In the genomic region with DNA sequence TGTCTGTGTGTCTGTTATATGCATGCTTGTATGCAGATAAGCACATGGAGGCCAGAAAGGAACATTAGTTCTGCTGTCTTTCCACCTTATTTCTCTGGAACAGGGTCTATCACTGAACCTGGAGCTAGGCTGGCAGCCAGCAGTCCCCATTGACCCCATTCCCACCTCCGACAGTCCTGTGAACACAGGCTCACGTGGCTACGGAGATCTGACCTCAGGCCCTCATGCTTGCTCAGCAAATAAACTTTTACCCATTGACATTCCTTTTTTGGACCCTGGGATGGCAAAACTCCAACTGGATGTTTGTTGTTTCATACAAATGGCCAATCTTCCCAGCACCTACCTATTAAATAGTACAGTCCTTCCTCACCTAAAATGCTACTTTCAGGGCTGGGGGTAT, we compare ENCODE assay signal across 16 mouse cellular contexts. TPM values are rescaled to one million over a fixed set of nuclear protein-coding genes. Genes with fewer than 3 reads are reported as not detected.
A peak's percentile ranks its signal among the peaks of the same experiment; 100 is the strongest.
DNase-seq lines count a peak whose midpoint lies in the region; ATAC-seq lines count a peak whose summit lies in the region.
"Had no signal": no experiment of that assay in that cellular context is flagged by ENCODE, and none has a peak within 500 bp of the region (broad histone marks: within the 10 kb centered on the region; RNA-seq: fewer than 3 reads in every experiment).

No protein-coding gene starts in this region.

- H3K4me1 ChIP-seq in kidney, embryonic 14.5 days (ENCODE audit: control insufficient read depth, insufficient read depth, low read length), result peaks cover 7% of the 10 kb centered on the region; the same call in 1 of the 2 replicates
- peaks cover 6% of the 10 kb centered on the region for H3K4me1 ChIP-seq in kidney, embryonic 16.5 days (ENCODE audit: insufficient read depth, low read length)
- H3K4me1 ChIP-seq in liver, embryonic 15.5 days (replicated peaks), result peaks cover 52% of the 10 kb centered on the region

- no peak overlapping the region for H3K4me2 ChIP-seq in kidney, embryonic 14.5 days (replicated peaks; ENCODE audit: low read depth, low read length)
- no peak overlapping the region for H3K4me2 ChIP-seq in kidney, embryonic 16.5 days (replicated peaks; ENCODE audit: low read depth, low read length)
- H3K4me2 ChIP-seq in liver, embryonic 15.5 days, result peak overlapping the region; percentile 79; the same call in 1 of the 2 replicates
- H3K4me2 ChIP-seq: limb, embryonic 15.5 days had no signal

- no peak overlapping the region for H3K9ac ChIP-seq in kidney, embryonic 14.5 days (ENCODE audit: low read depth, low read length)
- H3K9ac ChIP-seq in kidney, embryonic 16.5 days (replicated peaks; ENCODE audit: low read length), result no peak overlapping the region
- H3K9ac ChIP-seq in liver, embryonic 15.5 days, result no peak overlapping the region
- H3K9ac ChIP-seq: limb, embryonic 15.5 days; midbrain, embryonic 15.5 days had no signal

- H3K36me3 ChIP-seq in kidney, embryonic 14.5 days (ENCODE audit: control insufficient read depth, insufficient read depth, low read length), result peaks cover 11% of the 10 kb centered on the region
- H3K36me3 ChIP-seq in kidney, embryonic 16.5 days (ENCODE audit: insufficient read depth, low read length), result peaks cover 8% of the 10 kb centered on the region
- peaks cover 12% of the 10 kb centered on the region for H3K36me3 ChIP-seq in liver, embryonic 15.5 days (replicated peaks)

- ATAC-seq in kidney, embryonic 14.5 days (ENCODE audit: low FRiP score, low TSS enrichment), result no peak
- ATAC-seq in kidney, embryonic 16.5 days (ENCODE audit: low FRiP score, low TSS enrichment), result no peak
- ATAC-seq in liver, embryonic 15.5 days (ENCODE audit: insufficient read depth), result no peak
- ATAC-seq: forebrain, embryonic 14.5 days; inflammation-experienced regulatory T-cells, adult 6 months; midbrain, embryonic 15.5 days had no signal

- no peak overlapping the region for H3K27ac ChIP-seq in kidney, embryonic 14.5 days (ENCODE audit: low read depth, low read length)
- peak overlapping the region; percentile 26 for H3K27ac ChIP-seq in kidney, embryonic 16.5 days (ENCODE audit: low read length)
- peak overlapping the region; percentile 58 for H3K27ac ChIP-seq in liver, embryonic 15.5 days (replicated peaks)
- H3K27ac ChIP-seq: limb, embryonic 15.5 days had no signal

- H3K4me3 ChIP-seq in kidney, embryonic 14.5 days (ENCODE audit: low read length), result no peak overlapping the region
- H3K4me3 ChIP-seq in kidney, embryonic 16.5 days (ENCODE audit: low read length), result no peak overlapping the region
- no peak overlapping the region; the same call in 1 of the 2 replicates for H3K4me3 ChIP-seq in liver, embryonic 15.5 days (replicated peaks)
- H3K4me3 ChIP-seq: limb, embryonic 15.5 days had no signal

- WGBS in kidney, embryonic 14.5 days, result 70% methylated on average over 3 of the region's 3 CpGs
- WGBS in kidney, embryonic 16.5 days, result 75% methylated on average over 3 of the region's 3 CpGs
- 69% methylated on average over 3 of the region's 3 CpGs for WGBS in liver, embryonic 15.5 days (ENCODE audit: insufficient replicate concordance)

- peak; percentile 66 for DNase-seq in kidney, adult 18-20 months
- DNase-seq in kidney, adult 8-10 months, result peak; percentile 81
- no peak for DNase-seq in testis, postnatal 14 days (ENCODE audit: low spot score)
- no peak for DNase-seq in heart, postnatal 4 days
- DNase-seq: cerebellum, adult 18-20 months; gastrocnemius, postnatal 25 days; retina, postnatal 1 day; right cerebral cortex, postnatal 4 days had no signal

- no peaks in the 10 kb centered on the region for H3K27me3 ChIP-seq in kidney, embryonic 14.5 days (ENCODE audit: control insufficient read depth, insufficient read depth, low read length)
- H3K27me3 ChIP-seq in kidney, embryonic 16.5 days (ENCODE audit: insufficient read depth, low read length), result no peaks in the 10 kb centered on the region
- H3K27me3 ChIP-seq in liver, embryonic 15.5 days, result no peaks in the 10 kb centered on the region
- H3K27me3 ChIP-seq: limb, embryonic 15.5 days; megakaryocyte, embryonic 14.5 days; midbrain, embryonic 15.5 days had no signal

- no peaks in the 10 kb centered on the region for H3K9me3 ChIP-seq in kidney, embryonic 14.5 days (ENCODE audit: control insufficient read depth, low read length)
- no peaks in the 10 kb centered on the region for H3K9me3 ChIP-seq in kidney, embryonic 16.5 days (ENCODE audit: low read length)
- H3K9me3 ChIP-seq in liver, embryonic 15.5 days (replicated peaks), result no peaks in the 10 kb centered on the region
- H3K9me3 ChIP-seq: limb, embryonic 15.5 days; megakaryocyte, embryonic 14.5 days; midbrain, embryonic 15.5 days had no signal

RNA-seq across cellular contexts. Expression of gene Mrnip, which starts 2.1 kb away (rescaled TPM):
- 21.8 and 22.0 TPM in 2 replicates for polyA plus RNA-seq in kidney, embryonic 14.5 days (2014; fragmentation: Nextera tagmentation; extraction: Ambion mirVana)
- polyA plus RNA-seq in kidney, embryonic 16.5 days (2015; fragmentation: Nextera tagmentation; extraction: Ambion mirVana), result 21.7 and 23.2 TPM in 2 replicates
- 7.6 and 8.4 TPM in 2 replicates for polyA plus RNA-seq in liver, embryonic 15.5 days (2015; fragmentation: Nextera tagmentation; extraction: Ambion mirVana)
- total RNA-seq in heart, postnatal 4 days (2021), result 1 to 10 TPM; 7.7 to 8.0 TPM

RNA-seq across cellular contexts. Expression of gene Sqstm1, which starts 34.3 kb away (rescaled TPM):
- polyA plus RNA-seq in kidney, embryonic 14.5 days (2014; fragmentation: Nextera tagmentation; extraction: Ambion mirVana), result 128 and 197 TPM in 2 replicates
- polyA plus RNA-seq in kidney, embryonic 16.5 days (2015; fragmentation: Nextera tagmentation; extraction: Ambion mirVana), result 298 and 338 TPM in 2 replicates
- polyA plus RNA-seq in liver, embryonic 15.5 days (2015; fragmentation: Nextera tagmentation; extraction: Ambion mirVana), result 161 and 189 TPM in 2 replicates
- 100 to 1,000 TPM; 178 to 180 TPM for total RNA-seq in heart, postnatal 4 days (2021)

RNA-seq across cellular contexts. Expression of gene Mgat4b, which starts 34.3 kb away (rescaled TPM):
- 37.0 and 39.2 TPM in 2 replicates for polyA plus RNA-seq in kidney, embryonic 14.5 days (2014; fragmentation: Nextera tagmentation; extraction: Ambion mirVana)
- polyA plus RNA-seq in kidney, embryonic 16.5 days (2015; fragmentation: Nextera tagmentation; extraction: Ambion mirVana), result 9.8 and 11.9 TPM in 2 replicates
- 12.7 and 14.9 TPM in 2 replicates for polyA plus RNA-seq in liver, embryonic 15.5 days (2015; fragmentation: Nextera tagmentation; extraction: Ambion mirVana)
- total RNA-seq in heart, postnatal 4 days (2021), result 100 to 1,000 TPM; 117 to 120 TPM

RNA-seq across cellular contexts. Expression of gene Tbc1d9b, which starts 45.2 kb away (rescaled TPM):
- 22.8 and 36.8 TPM in 2 replicates for polyA plus RNA-seq in kidney, embryonic 14.5 days (2014; fragmentation: Nextera tagmentation; extraction: Ambion mirVana)
- polyA plus RNA-seq in kidney, embryonic 16.5 days (2015; fragmentation: Nextera tagmentation; extraction: Ambion mirVana), result 44.3 and 47.2 TPM in 2 replicates
- 11.7 and 13.6 TPM in 2 replicates for polyA plus RNA-seq in liver, embryonic 15.5 days (2015; fragmentation: Nextera tagmentation; extraction: Ambion mirVana)
- 10 to 100 TPM; 40.6 to 42.4 TPM for total RNA-seq in heart, postnatal 4 days (2021)

Comparison
In these comparisons a context has a peak if more than half of its experiments do, and no peak if none do; other contexts are left out.
1. DNase-seq: peak in kidney, adult 18-20 months (single experiment) and kidney, adult 8-10 months (2 of 2); none in testis, postnatal 14 days (single experiment) and heart, postnatal 4 days (single experiment).